Comparison of ENCODE assay signal across 8 mouse cellular contexts in the genomic region with DNA sequence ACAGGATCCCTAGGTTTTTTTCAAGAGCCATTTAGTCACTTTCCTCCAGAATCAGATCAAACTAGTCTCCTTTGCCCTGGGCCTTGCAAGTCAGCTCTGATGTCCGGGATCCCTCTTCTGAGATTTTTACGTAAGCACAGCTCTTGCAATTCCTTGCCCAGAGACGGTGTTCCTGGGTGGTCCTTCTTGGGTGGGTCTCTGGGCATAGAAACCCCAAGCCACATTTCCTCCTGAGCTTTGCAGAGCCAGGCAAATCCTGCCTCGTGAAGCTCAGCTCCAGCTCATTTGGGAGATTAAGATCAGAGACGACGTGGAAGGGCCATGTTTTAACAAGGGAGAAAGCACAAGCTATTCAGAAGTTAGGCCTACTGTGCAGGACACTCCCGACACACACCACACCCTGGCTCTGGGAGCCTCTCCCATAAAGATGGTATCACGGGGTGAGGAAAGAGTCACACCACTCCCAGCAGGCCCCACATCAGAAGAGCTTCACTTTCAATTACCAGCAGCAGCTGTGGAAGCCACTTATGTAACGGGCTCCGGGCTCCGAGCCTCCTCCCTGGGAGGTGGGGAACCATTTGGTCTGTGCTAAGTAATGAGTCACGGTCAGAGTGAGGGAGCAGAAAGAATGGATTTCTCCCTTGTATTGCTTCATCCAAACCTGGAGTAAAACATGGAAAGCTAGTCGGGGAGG.
DNase-seq lines count a peak whose midpoint lies in the region; ATAC-seq and TF ChIP-seq lines count a peak whose summit lies in the region.

No protein-coding gene starts in this region.

- intact Hi-C loops in gastrocnemius, postnatal 14 days (cut with DNase I; ENCODE audit: low total_unique reads), result no loop called here
- intact Hi-C loops in left cerebral cortex, postnatal 14 days (cut with DNase I), result no loop called here

- H3K36me3 ChIP-seq in hindbrain, postnatal 0 days (ENCODE audit: insufficient read depth, low read length), result no peaks in the 10 kb centered on the region
- no peaks in the 10 kb centered on the region for H3K36me3 ChIP-seq in midbrain, embryonic 14.5 days (ENCODE audit: control insufficient read depth, insufficient read depth, low read length)

- no peak overlapping the region for H3K4me2 ChIP-seq in hindbrain, postnatal 0 days (ENCODE audit: low read depth, low read length)
- H3K4me2 ChIP-seq in midbrain, embryonic 14.5 days (ENCODE audit: low read length), result no peak overlapping the region

- DNase-seq in ZHBTc4 (ENCODE audit: low read depth, low spot score), result peak; percentile 64
- DNase-seq in cerebellum, postnatal 10 days, result peak; percentile 30 to 43
- DNase-seq in gastrocnemius, postnatal 14 days, result peak; percentile 87
- DNase-seq in hindbrain, postnatal 0 days (ENCODE audit: low spot score), result peak; percentile 30
- peak; percentile 62 to 68 for DNase-seq in left cerebral cortex, postnatal 14 days (ENCODE audit: low spot score in 2 of 2)
- peak; percentile 56 for DNase-seq in midbrain, embryonic 14.5 days
- DNase-seq in urinary bladder, adult 2 months (ENCODE audit: low spot score), result peak; percentile 44
- no peak for DNase-seq in spleen, adult 18-20 months

- no peak for TF ChIP-seq CTCF in hindbrain, postnatal 0 days (IDR thresholded peaks at IDR 0.05; ENCODE audit: low read depth)

- peak overlapping the region; percentile 15; the same call in 1 of the 2 replicates for H3K27ac ChIP-seq in hindbrain, postnatal 0 days
- 0 out of 2 replicates have a peak overlapping the region, but pooled peaks have one; percentile 32 for H3K27ac ChIP-seq in midbrain, embryonic 14.5 days (replicated peaks; ENCODE audit: low read depth, low read length)

- H3K9ac ChIP-seq in hindbrain, postnatal 0 days (replicated peaks; ENCODE audit: low read length), result no peak overlapping the region
- H3K9ac ChIP-seq in midbrain, embryonic 14.5 days (replicated peaks; ENCODE audit: low read length), result no peak overlapping the region

- WGBS in hindbrain, postnatal 0 days, result 38% methylated on average over 13 of the region's 13 CpGs
- WGBS in midbrain, embryonic 14.5 days, result 25% methylated on average over 13 of the region's 13 CpGs

- H3K9me3 ChIP-seq in hindbrain, postnatal 0 days (ENCODE audit: low read length), result no peaks in the 10 kb centered on the region
- no peaks in the 10 kb centered on the region for H3K9me3 ChIP-seq in midbrain, embryonic 14.5 days (ENCODE audit: control insufficient read depth, low read length)

- H3K4me1 ChIP-seq in hindbrain, postnatal 0 days (ENCODE audit: insufficient read depth, low read length), result no peaks in the 10 kb centered on the region
- H3K4me1 ChIP-seq in midbrain, embryonic 14.5 days (ENCODE audit: control insufficient read depth, insufficient read depth, low read length), result peaks cover 6% of the 10 kb centered on the region; the same call in 1 of the 2 replicates

- peak; percentile 55; the same call in 1 of the 2 replicates for ATAC-seq in hindbrain, postnatal 0 days
- peak; percentile 20; the same call in 1 of the 2 replicates for ATAC-seq in midbrain, embryonic 14.5 days (ENCODE audit: low FRiP score, low TSS enrichment)

- no peak overlapping the region for H3K4me3 ChIP-seq in hindbrain, postnatal 0 days (ENCODE audit: low read length)
- no peak overlapping the region for H3K4me3 ChIP-seq in midbrain, embryonic 14.5 days (replicated peaks; ENCODE audit: low read depth, low read length)

- H3K27me3 ChIP-seq in hindbrain, postnatal 0 days (ENCODE audit: insufficient read depth, low read length), result no peaks in the 10 kb centered on the region
- H3K27me3 ChIP-seq in midbrain, embryonic 14.5 days (ENCODE audit: control insufficient read depth, insufficient read depth, low read length), result no peaks in the 10 kb centered on the region

Comparison
In these comparisons a context has a peak if more than half of its experiments do, and no peak if none do; other contexts are left out.
1. DNase-seq: peak in ZHBTc4 (single experiment), cerebellum, postnatal 10 days (2 of 2), gastrocnemius, postnatal 14 days (single experiment), hindbrain, postnatal 0 days (single experiment), left cerebral cortex, postnatal 14 days (2 of 2), midbrain, embryonic 14.5 days (single experiment) and urinary bladder, adult 2 months (single experiment); none in spleen, adult 18-20 months (0 of 2).